Mouse (Mus musculus): ENCODE measurements around the gene Mcu.

Gene Mcu

DNA sequence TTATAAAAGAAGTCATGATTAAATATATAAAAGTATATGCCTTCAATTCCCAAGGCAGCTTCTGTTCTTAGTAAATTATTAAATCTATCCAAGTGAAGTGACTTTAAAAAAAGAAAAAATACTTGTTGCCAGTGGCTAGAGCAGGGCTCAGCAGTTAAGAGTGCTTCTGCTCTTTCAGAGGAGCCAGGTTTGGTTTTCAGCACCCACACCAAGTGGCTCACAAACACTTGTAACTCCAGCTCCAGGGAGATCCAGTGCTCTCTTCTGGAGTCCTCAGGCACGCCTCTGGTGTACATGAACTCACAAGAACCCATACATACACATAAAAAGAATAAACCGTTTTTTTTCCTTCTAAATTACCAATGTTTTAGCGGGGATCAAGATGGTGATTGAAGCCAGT is 116.3 kb downstream of the Mcu start:
- in situ Hi-C loops (cut with MboI, MseI), result no loop called here

DNA sequence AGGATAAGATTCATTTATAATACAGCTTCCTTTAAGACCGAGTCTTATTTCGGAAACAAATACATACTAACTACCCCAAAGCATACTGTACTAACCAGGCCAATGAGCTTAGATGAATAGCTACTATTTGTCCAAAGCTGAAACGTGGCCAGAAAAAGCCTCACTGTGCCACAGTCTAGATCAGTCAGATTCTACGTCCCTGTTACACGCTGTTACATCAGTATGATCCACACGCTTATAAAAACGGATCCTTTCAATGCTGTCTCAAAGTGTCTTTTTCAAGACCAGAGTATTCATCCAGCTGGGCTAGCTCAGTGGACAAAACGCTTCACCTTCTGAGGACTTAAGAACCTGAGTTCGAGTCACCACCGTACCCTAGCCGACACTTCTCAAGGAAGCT is 119.5 kb downstream of the Mcu start:
- in situ Hi-C loops (cut with MboI, MseI), result no loop called here

DNA sequence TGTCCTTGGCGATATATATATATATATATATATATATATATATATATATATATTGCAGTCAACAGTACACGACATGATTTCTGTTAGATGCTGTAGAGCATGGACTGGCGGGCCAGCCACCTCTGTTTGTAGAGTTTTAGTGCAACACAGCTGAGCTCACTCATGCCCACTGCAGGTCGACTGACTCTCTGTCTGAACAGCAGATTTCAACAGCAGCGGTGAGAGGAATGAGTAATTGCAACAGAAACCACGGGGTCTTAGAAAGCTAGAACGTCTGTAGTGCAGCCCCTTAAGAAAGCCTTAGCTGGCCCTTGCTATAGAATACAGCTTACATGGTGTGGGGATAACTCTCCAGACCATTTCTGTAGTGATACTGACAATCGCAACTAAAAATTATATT is 121.6 kb downstream of the Mcu start:
- in situ Hi-C loops (cut with MboI, MseI), result no loop called here

DNA sequence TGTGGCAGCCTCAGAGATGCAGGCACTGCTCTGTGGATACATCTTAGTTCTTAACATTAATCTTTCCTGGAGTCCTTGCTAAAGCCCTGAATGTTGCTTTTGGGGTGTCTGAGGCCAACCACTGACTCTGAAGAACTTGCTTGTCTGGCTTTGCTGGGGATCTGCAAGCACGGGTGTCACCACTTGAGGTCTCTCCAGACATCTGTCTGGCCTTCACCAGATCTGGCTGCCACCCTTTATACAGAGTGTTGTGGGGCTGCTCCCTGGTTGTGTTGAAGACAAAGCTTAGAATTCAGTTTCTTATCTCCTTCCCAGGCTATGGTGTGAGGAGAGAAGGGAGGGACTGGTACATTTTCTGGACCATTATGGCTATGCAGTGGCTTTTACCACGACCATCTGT is 122.4 kb downstream of the Mcu start:
- in situ Hi-C loops (cut with MboI, MseI), result no loop called here

DNA sequence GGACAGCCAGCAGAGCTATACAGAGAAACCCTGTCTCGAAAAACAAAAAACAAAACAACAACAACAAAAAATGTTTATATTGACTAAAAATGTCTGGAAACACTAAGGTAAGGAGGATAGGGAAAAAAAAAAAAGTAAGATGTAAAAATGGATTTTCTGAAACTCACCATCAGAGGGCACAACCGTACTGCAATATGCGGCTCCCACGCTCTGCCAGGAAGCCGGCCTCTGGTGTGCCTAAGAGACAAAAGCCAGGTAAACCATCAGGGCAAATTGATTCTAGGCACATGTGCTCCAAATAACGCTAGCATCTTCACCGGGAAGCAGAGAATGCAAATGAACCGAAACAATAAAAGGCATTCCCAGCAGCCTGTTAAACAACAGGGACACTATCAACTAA is 125.6 kb downstream of the Mcu start:
- in situ Hi-C loops (cut with MboI, MseI), result no loop called here

DNA sequence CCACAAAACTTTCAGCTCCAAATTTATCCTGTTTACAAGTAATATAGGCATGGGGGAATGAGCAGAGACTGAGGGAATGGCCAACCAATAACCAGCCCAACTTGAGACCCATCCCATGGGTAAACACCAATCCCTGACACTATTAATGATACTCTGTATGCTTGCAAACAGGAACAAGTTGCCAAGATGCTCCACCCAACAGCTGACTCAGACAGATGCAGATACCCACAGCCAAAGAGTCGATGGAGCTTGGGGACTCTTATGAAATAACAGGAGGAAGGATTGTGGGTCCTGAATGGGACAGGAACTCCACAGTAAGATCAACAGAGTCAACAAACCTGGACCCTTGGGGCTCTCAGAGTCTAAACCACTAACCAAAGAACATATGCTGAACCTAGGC is 127.1 kb downstream of the Mcu start:
- in situ Hi-C loops (cut with MboI, MseI), result no loop called here

DNA sequence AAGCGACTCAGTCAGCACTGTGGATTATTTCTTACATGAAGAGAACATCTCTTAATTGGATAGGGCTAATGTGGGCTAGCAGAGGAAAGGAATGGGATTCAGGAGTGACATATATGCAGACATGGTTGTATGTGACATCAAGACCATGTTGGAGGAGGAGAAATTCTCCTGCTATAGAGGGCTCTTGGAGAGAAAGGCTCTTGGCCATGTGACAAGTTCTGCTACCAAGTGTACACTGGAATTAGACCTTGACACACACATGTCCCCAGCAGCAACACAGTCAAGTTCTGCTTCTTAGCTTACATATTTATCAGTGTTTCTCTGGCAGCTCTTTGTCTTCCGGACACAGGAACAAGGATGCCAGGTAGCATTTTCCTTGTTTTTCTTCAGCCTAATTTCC is 129.1 kb downstream of the Mcu start:
- in situ Hi-C loops (cut with MboI, MseI), result no loop called here

DNA sequence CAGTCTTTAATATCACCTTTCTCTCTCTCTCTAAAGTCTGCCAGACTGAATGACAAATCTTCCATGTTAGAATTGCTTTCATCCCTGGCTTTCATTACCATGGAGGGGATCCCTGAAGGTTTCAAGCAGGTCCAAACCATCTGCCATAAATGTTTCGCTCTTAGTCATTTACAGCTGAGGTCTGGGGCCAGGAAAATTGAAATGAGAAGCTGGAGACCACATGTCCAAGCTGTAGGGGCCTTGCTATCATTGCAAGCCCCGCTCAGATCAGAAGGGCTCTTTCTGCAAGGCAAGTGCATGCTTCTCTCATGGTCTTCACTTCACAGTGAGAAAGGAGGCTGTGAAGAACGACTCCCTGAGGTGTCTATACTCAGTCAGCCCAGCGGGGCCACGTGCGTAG is 132.2 kb downstream of the Mcu start:
- in situ Hi-C loops (cut with MboI, MseI), result no loop called here

DNA sequence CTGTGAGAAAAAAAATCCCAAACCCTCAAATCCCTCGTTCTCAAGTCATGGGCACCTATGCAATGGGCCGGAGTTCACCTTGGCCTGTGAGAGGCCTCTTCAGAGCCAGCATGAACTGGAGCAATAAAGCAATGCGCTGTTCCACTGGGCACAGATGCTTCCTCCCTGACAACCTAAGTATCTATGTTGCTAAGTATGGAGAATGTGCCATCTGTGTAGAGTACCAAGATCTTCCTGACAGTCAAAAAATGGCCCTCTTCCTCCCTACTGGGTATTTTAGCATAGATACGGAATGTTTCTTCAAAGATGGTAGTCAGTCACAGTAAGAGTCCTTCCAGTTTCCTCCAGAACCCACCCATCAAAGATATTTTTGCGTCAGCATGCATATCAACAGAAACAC is 135.1 kb downstream of the Mcu start:
- in situ Hi-C loops (cut with MboI, MseI), result no loop called here

DNA sequence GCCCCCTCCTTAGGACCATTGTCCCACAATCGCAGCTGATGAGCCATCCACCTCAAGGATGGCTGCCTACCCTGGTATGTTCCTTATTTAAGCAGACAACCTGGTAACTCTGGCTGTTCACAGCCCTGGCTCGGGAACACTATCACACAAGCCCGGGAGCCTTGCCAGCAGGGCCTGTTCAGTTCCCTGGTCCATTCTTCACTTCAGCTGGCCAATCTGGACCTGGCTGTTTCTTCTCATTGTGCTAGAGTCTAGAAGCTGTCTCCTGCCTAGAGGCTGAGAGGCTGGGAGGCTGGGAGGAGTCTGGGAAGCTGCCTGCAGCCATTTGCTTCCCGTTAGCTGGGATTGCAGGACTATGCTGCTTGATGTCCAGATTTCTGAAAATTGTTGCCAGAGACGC is 146.0 kb downstream of the Mcu start:
- in situ Hi-C loops (cut with MboI, MseI), result no loop called here

DNA sequence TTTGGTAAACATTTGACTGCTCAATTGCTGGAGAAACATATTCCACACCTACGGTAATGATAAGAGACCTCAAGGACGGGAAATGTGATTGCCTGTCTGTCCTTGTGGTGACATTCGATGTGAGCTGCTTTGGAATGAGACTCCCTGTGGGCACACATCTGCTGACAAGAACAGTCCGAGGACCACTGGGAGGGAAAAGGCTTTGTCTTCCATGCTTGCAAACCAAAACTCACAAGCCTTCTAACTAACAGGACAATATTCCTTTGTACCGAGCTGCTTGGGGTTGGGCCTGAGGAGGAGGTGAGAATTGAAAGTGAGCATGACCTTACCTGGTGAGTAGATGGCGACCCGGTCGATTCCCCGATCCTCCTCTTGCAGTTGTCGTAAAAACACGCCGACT is 149.2 kb downstream of the Mcu start:
- in situ Hi-C loops (cut with MboI, MseI), result no loop called here

DNA sequence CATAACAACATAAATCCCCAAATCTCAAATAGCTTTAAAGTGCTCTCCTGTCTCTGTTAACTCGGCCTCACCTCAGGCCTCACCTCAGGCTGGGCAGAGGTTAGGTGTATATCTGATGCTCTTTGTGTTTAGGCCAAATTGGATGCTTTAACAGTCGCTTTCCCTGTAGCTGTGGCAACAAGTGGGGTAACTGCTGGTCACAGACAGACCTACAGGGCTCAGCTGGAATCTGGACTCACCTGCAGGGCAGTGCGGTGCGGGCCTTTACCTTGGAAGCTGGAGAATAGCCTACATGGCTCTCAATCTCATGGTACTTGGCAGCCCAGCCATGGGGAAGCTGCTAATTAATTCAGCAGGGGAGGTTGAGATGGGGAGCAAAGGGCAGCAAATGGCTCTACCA is 149.9 kb downstream of the Mcu start:
- in situ Hi-C loops (cut with MboI, MseI), result no loop called here

DNA sequence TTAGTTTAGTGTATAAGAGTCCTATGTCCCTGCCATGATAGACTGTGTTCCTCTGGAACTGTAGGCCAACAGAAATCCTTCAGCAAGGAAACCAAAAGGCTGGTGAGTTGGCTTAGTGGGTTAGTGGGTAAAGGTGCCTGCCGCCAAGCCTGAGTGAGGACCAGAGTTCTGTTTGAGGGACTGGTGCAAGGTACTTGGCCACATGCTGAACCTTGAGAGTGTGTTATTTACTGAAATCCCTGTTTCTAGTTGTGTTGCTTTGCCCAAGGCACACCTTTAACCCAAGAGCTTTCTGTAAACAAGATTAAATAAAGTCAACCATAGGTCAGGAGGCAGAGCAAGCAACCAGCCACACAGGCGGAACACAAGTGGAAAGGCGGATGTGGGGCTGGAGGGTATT is 150.9 kb downstream of the Mcu start:
- in situ Hi-C loops (cut with MboI, MseI), result no loop called here

DNA sequence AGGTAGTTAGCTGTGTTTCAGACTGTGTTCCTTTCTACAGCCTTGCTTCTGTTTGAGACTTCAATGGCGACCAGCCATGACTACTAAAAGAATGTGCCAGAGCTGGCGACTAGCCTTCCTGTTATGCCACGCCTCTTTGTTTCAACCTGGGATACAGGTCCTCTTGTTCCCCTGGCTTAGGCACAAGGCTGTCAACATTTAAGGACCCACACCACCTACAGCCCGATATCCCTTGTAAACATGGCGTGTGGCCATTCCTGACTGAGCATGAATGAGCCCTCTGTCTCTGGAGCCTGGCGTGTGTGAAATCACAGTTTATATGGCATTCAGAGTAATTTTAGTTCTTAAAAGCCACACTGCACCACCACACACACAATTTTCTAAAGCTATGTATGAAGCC is 154.2 kb downstream of the Mcu start:
- in situ Hi-C loops (cut with MboI, MseI), result no loop called here

DNA sequence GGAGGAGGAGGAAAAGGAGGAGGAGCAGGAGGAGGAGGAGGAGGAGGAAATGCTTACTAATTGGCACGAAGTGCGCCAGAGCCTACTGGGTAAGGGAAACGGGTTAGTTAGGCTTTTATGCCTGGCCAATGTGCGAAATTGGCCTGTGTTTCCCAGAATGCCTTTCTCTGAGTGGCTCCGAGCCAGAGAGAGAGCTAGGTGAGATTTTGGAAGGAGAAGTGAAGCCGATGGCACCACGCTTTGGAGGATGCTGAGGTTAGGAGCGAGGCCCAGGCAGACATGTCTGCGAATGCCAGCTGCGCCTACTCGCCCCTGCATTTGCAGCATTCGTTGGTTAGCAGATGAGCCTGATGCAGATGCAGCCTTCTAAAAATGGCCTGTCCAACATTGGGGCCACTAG is 156.7 kb downstream of the Mcu start:
- in situ Hi-C loops (cut with MboI, MseI), result no loop called here

DNA sequence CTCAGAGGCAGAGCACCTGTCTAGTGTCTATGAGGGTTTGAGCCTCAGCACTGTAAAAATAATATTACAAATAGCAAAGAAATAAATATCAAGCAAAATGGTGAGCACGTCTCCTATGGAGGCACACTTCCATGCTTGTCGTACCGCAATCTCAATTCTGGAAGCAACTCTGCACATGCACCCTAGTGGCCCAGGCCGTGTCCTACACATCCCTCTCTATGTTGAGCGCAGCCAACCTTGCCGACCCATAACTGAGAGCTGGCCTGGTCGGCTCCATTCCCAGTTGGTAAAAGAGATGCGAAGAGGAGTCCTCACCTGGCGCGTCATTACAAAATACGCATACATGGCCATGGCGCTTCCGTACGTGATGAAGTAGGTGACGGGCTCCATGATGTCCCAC is 161.9 kb downstream of the Mcu start:
- in situ Hi-C loops (cut with MboI, MseI), result no loop called here

DNA sequence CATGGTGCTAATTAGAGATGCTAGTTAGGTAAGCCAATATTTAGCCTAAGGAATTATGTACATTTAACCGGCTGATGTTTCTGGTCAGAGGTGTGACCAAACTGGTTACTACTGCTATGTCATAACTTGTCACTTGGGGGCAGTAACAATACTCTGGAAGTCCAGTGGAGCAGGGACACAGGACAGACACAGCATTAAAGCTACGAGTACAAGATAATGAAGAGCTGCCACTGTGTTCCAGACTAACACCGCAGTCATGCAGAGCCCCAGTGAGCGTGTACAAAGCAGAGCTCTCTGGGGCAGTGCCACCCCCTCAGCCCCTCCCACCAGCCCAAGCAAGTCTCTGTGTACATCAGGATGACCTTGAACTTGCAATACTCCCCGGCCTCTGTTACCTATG is 164.7 kb downstream of the Mcu start:
- in situ Hi-C loops (cut with MboI, MseI), result no loop called here

DNA sequence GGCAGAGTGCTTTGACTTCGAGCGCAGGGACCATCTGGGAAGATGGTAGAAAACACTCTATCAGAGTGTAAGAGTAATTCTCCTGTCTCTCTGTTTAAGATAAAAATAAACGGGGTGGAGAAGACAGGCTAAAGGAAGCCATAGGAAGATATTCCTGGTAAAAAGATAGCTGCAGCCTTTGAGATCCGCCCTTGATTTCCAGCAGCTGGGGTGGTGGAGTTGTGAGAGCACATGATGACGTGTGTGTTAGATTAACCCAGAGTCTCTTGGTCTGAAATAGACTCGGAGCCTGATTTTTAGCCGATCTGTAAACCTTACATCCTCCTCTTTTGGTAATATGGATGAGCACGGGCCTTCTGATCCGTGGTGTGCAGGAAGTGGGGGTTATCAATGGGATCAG is 168.9 kb downstream of the Mcu start:
- in situ Hi-C loops (cut with MboI, MseI), result no loop called here

DNA sequence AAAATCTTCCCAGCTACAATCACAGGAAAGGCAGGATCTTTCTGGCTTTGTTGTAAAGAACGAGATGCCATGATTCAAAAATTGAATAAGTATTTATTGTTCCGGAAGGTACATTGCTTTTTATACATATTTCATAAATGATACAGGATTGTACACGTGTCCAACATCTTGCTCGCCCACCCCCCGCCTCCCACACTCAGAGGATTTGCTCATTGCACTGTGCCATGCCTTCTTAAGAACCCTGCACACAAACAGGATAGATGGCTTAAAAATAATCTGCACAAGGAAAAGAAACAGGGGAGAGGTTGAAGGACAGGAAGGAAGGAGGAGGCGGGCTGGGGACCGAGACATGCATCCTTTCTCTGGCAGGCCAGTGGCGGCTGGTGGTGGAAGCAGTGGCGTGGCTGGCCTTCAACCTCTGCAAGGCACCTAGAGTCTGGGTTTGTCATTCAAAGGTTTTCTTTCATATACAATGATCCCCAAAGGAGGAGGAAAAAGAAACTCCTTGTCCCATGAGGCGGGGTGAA is 169.5 kb downstream of the Mcu start:
- in situ Hi-C loops (cut with MboI, MseI), result no loop called here

DNA sequence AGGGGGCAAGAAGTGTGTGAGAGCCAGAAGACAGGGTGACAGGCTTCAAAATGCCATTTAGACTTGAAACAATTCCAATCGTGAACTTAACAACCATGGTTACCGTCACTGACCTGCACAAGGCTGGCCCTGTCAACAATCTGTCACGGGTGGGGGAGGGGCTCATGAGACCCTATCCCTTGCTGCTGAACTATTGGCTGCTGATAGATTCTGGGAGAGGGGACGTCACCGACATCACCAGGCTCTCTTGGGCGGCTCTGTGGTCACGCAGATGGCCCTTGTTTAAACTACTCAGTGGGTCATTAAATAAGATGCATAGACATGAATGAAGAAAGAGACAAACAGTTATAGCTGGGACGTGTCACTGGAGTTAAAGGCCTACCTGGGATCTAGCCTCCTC is 171.9 kb downstream of the Mcu start:
- in situ Hi-C loops (cut with MboI, MseI), result no loop called here

DNA sequence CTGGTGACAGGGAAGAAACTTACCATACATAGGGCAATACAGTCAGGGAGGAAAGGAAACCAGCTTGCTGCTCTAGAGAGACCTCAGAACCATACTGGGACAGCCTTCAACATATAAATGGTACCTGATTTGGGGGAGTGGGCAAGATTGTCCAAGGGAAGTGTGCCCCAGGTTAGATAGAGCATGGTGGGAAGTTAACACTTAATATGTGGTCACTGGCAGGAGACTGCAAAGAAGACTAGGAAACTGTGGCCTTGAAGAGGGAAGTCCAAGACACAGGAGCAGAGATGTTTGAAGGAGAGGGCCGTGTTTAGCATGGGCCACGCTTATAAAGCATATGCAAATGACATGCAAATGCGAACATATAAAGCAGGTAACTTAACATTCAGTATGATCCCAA is 172.4 kb downstream of the Mcu start:
- in situ Hi-C loops (cut with MboI, MseI), result no loop called here

DNA sequence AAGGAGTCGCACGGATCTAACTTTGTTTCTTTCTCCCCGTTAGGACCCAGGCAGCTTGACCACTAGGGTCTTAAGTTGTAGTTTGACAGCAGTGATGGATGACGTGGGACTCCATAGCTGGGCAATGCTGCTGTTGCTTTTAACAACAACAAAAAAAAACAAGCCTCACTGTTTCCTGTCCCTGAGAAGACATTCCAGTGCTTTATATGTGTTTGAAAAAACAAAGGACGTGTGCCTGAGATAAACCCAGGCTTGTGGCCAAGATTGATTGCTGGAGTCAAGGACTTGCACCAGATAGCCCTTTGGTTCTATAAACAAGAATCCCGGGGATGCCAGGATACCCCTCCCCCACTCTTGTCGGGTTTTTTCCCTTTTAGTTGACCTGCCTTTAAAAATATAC is 173.3 kb downstream of the Mcu start:
- in situ Hi-C loops (cut with MboI, MseI), result no loop called here

DNA sequence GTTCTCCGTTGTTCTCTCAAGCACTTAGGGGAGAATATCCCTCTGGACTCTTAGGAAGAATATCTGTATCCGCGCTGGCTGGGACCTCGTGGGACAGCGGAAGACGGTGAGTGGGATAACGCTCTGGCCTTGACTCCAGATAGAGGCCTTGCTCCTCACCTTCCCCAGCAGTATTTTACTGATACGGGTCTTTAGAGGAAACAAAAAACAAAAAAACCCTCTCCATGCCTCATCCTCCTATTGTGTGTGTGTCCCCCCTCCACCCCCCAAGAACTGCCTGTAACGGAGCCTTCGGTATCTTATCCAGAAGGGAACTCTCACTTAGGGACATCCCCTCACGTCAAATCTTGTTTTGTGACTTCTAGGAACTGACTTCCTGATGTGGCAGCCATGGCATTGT is 174.8 kb downstream of the Mcu start, which contains the start of gene Oit3:
Oit3 (minus strand) TSS at position 44 of the 400 bp plus-strand sequence.
- in situ Hi-C loops (cut with MboI, MseI), result no loop called here

DNA sequence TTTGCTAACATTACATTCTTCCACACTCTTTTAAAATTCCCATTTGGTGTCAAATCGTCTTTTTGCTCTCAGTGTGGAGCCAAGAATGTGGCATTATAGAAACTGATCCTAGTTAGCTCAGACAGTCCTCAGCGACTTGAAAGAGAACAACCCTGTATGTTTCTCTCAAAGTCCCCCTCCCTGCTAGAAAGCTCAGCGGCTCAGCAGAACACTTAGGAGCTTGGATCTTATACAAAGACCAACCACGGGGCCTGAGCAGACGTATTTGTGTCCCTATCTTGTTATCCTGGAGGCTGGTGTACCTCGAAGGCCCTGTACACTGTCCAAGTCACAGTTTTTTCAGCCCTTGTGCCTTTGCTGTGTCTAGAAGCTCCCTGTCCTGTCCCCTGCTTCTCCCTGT is 176.3 kb downstream of the Mcu start:
- in situ Hi-C loops (cut with MboI, MseI), result no loop called here

DNA sequence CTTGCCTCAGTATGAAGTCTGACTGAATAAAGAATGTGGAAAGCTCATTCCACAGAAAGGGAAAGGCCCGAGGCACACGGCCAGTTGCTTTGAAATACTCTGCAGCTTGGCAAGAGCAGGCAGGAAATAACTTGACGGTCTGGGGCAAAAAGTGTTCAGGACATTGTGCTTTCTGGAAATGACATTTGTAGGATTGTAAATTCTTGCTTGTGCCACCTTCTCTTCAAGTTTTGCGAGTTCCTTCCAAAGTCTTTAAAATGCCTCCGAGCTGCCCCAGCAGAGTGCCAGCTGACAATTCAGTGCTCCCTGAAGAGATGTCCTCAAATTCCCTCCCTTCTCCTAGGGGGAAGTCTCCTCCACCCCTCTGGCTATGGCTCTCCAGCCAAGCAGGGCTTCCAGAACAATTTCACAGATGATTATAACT is 177.0 kb downstream of the Mcu start:
- in situ Hi-C loops (cut with MboI, MseI), result no loop called here
